Mouse (Mus musculus) gastrocnemius, postnatal 10 days (tissue): ENCODE measurements at regions not wholly inside any gene's neighbourhood (a gene's known extent, or its start where the extent isn't known, plus 50 kb on each side); places are given as distances from the start of the nearest gene placed in this dataset.

Experiments used
- DNase-seq: peaks from one replicate; pipeline ENCODE4 v3.0.0; 2021; ENCODE audit warnings: mixed read lengths

- DNase-seq, result no peak
These were observed 50.2 kb upstream of the Bod1 start for GRCm38 (mm10) chr11:31721908-31722307.

GRCm38 (mm10) chr11:31724506-31724905 lies 52.8 kb upstream of the Bod1 start:
- DNase-seq, result no peak

GRCm38 (mm10) chr11:31725936-31726647 lies 54.4 kb upstream of the Bod1 start:
- DNase-seq, result no peak

GRCm38 (mm10) chr11:31727289-31727688 lies 55.6 kb upstream of the Bod1 start:
- DNase-seq, result no peak

DNA sequence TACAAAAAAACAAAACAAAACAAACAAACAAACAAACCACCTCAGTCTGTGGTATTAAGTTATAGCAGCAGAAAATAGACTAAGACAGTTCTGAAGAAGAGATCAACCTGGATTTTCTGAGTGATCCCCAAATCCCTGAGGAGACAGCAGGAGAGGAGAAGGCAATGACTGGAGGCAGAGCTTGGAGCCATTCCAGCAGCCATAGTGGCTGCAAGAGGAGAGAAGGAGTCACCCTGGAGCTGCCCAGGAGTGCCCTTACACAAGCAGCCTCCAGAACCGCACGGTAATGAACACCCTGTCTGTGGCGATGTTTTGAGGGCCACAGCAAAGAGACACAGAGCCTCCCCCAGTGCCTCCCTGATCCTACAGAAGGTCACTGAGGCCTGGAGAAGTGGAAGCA lies 58.0 kb upstream of the Bod1 start:
- DNase-seq, result no peak

GRCm38 (mm10) chr11:31730181-31730580 lies 58.5 kb upstream of the Bod1 start:
- peak; percentile 22 for DNase-seq

- no peak for DNase-seq
These were observed 59.0 kb upstream of the Bod1 start for GRCm38 (mm10) chr11:31730680-31731079.

DNA sequence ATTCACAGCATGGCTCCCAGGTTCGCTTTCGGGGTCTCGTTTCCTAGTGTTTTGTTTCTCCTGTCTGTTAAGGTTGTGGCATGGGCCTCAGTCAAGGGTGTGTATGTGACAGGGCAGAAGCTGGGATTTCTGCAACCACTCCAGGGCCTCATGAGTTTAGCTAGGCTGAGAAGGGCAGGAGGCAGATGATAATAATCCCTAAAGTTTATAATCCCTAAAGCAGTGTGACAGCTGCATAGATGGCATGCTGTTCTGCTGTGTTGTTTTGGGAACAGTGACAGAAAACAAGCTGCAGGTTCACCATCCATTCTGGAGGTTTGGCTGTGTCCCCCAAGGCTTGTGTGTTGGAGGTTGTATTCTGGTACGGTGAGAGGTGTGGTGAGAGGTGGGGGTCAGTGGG lies 59.8 kb upstream of the Bod1 start:
- DNase-seq, result no peak

- DNase-seq, result no peak
These were observed 60.7 kb upstream of the Bod1 start for GRCm38 (mm10) chr11:31732342-31732741.

GRCm38 (mm10) chr11:31732958-31733357 lies 61.3 kb upstream of the Bod1 start:
- DNase-seq, result no peak

DNA sequence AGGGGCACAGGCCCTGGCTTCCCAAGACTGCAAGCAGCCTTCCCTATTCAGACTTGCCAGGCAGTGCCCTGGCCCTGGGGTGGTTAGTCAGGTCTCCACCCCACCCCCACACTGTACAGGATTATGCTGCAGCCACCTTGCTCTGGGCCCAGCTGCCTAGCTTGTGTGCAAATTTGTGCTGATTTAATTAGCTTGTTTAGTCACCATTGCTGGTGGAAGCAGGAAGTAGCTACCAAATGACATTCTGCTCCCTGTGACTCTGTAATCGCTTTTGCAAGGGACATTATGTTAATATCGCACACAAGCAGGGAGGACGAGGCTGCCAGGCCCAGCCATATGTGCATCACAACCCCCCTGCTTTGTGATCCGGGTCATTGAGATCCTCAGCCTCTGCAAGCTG lies 62.4 kb upstream of the Bod1 start:
- DNase-seq, result no peak

- no peak for DNase-seq
These were observed 63.6 kb upstream of the Bod1 start for GRCm38 (mm10) chr11:31735257-31735656.

DNA sequence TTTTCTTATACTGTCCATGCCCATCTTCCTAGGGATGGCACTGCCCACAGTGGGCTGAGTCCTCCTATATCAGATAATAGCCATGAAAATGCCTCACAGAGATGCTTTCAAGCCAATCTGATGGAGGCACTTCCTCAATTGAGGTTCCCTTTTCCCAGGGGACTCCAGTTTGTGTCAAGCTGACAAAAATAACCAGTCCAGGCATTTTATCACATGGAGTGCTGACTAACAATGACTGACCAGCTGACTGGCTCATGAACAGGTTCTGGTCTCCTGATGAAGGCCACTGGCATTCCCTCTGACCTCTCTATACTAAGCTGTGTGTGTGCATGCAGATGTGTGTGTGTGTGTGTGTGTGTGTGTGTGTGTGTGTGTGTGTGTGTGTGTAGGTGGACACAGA lies 64.4 kb upstream of the Bod1 start:
- DNase-seq, result no peak

GRCm38 (mm10) chr11:31736556-31737089 lies 64.9 kb upstream of the Bod1 start:
- DNase-seq, result no peak

GRCm38 (mm10) chr11:31738148-31739021 lies 66.7 kb upstream of the Bod1 start:
- DNase-seq, result no peak

DNA sequence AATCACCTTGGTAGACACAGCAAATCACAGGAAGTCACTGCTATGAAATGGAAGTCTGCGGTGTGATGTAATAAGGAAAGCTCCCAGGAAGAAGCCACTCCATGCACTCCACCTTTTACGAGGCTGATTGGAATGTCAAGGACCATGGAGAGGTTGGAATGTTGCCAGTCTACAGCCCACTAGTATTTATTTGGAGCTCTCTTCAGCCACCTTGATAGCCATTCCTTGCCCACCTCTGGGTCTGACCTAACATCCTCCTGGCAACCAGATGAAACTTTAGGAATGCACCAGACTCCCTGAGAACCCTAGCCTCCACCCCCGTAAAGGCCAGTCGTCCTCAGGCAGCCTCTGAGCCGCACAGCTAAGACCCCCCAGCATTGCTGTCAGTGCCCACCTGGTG lies 68.7 kb upstream of the Bod1 start:
- no peak for DNase-seq

DNA sequence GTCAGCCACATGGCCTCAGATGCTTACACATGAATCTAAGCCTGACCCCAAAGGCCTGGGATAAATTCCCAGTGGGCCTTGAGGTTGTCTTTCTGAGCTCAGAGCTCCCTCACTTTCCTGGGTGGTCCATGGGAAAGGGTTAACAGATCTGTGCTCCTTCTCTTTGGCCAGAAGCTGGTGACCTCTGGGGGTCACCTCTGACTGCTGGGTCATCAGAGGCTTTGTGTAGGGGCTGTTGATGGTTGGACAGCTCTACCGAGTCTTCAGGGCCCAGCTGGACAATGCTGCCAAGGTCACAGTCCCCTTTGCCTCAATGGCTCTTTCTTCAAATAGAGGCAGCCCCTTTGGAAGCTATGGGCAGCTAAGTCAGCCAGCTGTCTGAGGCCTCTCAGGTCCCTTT lies 70.5 kb upstream of the Bod1 start:
- no peak for DNase-seq

DNA sequence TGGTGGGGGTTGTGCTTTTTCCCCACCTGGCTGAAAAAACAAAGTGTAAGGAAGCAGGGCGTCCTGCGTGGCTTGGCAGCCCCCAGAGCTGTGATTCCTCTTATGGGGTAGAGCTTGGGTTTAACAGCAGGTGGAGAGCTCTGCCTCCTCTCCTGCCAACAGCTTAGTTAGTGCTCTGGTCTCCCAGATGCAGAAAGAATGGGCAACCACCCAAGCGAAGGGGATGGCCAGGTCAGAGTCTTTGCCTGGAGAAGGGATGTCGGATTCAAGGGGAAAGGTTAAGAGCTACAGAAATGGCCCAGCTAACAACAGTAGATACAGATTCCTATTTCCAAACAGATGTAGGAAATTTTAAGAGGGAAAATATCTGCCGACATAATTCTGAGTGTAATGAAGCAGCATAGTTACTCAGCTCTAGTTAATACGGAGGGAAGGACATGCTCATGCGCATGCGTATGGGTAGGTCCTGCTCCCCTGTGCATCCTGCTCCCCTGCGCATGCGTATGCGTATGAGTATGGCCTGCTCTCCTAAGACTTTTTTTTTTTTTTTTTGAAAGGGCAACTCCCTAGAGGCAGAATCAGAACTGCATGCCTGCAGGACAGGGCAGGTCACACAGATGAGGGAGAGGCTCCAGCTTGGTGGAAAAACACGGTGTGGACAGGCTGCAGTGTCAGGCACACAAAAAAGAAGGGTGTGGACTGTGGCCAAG lies 72.5 kb upstream of the Bod1 start:
- DNase-seq, result no peak

DNA sequence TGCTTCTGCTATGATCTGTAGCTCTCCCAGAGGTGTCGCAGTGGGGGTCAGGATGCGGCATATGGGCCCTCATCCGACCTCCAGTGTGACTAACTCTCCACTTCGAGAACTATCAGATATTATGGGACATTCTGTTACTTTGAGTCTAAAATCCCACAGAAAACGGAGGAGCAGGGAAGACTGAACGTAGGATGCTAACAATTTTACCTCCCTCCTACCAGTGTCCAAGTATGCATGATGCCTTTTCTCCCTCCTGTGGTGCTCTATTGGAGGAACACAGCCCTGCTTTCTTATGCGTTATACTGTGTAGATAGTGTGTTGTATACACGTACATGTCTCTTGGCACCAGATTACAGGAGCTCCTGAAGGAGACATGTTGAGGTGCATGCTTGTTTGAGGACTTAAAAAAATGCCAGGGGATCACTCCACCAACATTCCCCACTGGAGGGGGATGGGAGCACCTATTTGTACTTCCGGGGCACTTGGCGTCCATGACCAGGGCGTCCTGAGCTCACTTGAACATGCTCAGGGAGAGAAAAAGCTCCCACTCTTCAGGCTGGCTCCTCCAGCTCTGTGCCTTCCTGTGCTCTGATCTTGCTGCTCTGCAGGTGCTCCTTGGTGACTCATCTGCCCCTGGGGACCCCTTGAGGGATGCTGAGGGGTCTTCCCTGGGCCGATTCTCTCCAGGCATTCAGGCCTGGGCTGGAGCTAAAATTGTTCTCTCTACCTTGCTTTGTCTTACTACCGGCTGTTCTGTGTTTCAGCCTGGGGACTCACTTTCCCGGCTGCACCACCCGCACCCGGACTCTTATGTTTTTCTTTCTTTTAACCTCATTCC lies 73.6 kb upstream of the Bod1 start:
- no peak for DNase-seq

- no peak for DNase-seq
These were observed 74.2 kb upstream of the Bod1 start for GRCm38 (mm10) chr11:31745866-31746248.

DNA sequence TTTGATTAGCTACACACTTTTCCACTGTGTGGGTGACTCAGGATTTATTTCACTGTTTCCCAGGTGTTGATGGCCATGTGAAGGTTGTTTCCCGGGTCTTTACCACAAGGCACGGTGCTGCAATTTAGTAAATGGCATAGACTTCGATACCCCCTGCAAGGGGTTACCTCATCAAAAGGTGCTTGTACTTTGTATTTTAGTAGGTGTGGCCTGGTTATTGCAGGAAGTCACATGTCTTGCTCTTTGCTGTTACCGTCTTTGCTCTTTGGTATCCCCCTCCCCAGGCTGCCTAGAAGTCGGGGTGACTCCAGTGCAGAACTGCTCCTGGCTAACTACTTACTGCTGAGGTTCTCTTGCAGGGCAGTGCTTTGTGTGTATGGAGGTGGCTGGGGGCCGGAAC lies 74.8 kb upstream of the Bod1 start:
- no peak for DNase-seq

GRCm38 (mm10) chr11:31746939-31747338 lies 75.3 kb upstream of the Bod1 start:
- DNase-seq, result no peak
